Mouse (Mus musculus) intestine, embryonic 14.5 days (tissue): ENCODE data around the gene Dpp6. TPM values are rescaled to one million over a fixed set of nuclear protein-coding genes. Genes with fewer than 3 reads are reported as not detected.

ENCODE experiments used
- ATAC-seq: fragments of 200-750 bp; cut with Nextera tagmentation; replicated peaks from 2 replicates; pipeline ENCODE4 v1.8.0; 2017; ENCODE audit warnings: low read depth, moderate number of reproducible peaks, moderate TSS enrichment, moderate library complexity; ENCODE audit not compliant: low FRiP score, low TSS enrichment
- DNase-seq: peaks from one replicate; pipeline ENCODE4 v3.0.0-alpha.2; 2018; ENCODE audit warnings: low spot score
- H3K27ac ChIP-seq: fragments of 300-500 bp; sonication (generic); 2 replicates; pipeline ENCODE4 v1.5.1; 2014; ENCODE audit warnings: low read depth, mild to moderate bottlenecking, control low read depth
- H3K27me3 ChIP-seq: fragments of 300-500 bp; sonication (generic); replicated peaks from 2 replicates; pipeline ENCODE4 v1.6.1; 2014; ENCODE audit warnings: low read length, control low read depth; ENCODE audit not compliant: control insufficient read depth, insufficient read depth
- H3K36me3 ChIP-seq: fragments of 300-500 bp; sonication (generic); 2 replicates; pipeline ENCODE4 v1.6.1; 2014; ENCODE audit warnings: low read length, control low read depth; ENCODE audit not compliant: control insufficient read depth, insufficient read depth
- H3K4me1 ChIP-seq: fragments of 300-500 bp; sonication (generic); replicated peaks from 2 replicates; pipeline ENCODE4 v1.6.1; 2014; ENCODE audit warnings: low read length, control low read depth, mixed read lengths; ENCODE audit not compliant: control insufficient read depth, insufficient read depth
- H3K4me2 ChIP-seq: fragments of 300-500 bp; sonication (generic); 2 replicates; pipeline ENCODE4 v1.6.1; 2014; ENCODE audit warnings: low read length
- H3K4me3 ChIP-seq: fragments of 300-500 bp; sonication (generic); 2 replicates; pipeline ENCODE4 v1.5.1; 2014; ENCODE audit warnings: low read depth, low read length, control low read depth, mixed read lengths
- H3K9ac ChIP-seq: fragments of 300-500 bp; sonication (generic); 2 replicates; pipeline ENCODE4 v1.6.1; 2014; ENCODE audit warnings: mild to moderate bottlenecking, low read length
- H3K9me3 ChIP-seq: fragments of 300-500 bp; sonication (generic); 2 replicates; pipeline ENCODE4 v1.6.1; 2016; ENCODE audit warnings: low read length, control low read depth; ENCODE audit not compliant: control insufficient read depth
- WGBS: fragments of 180-500 bp; shearing (Covaris S2); extraction: QIAGEN DNeasy Blood & Tissue Kit; methylation state at CpG from one replicate; pipeline ENCODE4 v1.1.7; 2014; 5-methylcytosine and 5-hydroxymethylcytosine counted together
- polyA plus RNA-seq: library from polyadenylated mRNA; unstranded; fragments of >200 nt; fragmentation: Nextera tagmentation; extraction: Ambion mirVana; gene quantifications from 2 replicates; pipeline ENCODE4 v1.2.1, GENCODE M21; 2014

The Dpp6 gene
- polyA plus RNA-seq, 1 experiment from 2014 or later, result 2.0 TPM

- ATAC-seq (no peak), DNase-seq (no peak)
- H3K4me1 ChIP-seq, result no peaks in the 10 kb centered on the region
- no peak overlapping the region for H3K4me2 ChIP-seq
- no peaks in the 10 kb centered on the region for H3K27me3 ChIP-seq
- H3K4me3 ChIP-seq, result no peak overlapping the region
- H3K9me3 ChIP-seq, result no peaks in the 10 kb centered on the region
- WGBS, result 17% methylated on average over 1 of the region's 1 CpGs
- H3K27ac ChIP-seq, result no peak overlapping the region
- no peak overlapping the region for H3K9ac ChIP-seq
- no peaks in the 10 kb centered on the region for H3K36me3 ChIP-seq
These were observed 499.7 kb downstream of the Dpp6 start for GRCm38 (mm10) chr5:27316674-27317073.

- ATAC-seq, result no peak
- no peak for DNase-seq
- H3K4me2 ChIP-seq, result no peak overlapping the region
These were observed 500.3 kb downstream of the Dpp6 start for GRCm38 (mm10) chr5:27317264-27317663.

GRCm38 (mm10) chr5:27317832-27318231, 500.8 kb downstream of the Dpp6 start:
- Histone ChIP-seq H3K27ac (no peak overlapping the region), H3K4me3 (no peak overlapping the region), H3K4me2 (no peak overlapping the region), H3K9me3 (no peaks in the 10 kb centered on the region), H3K9ac (no peak overlapping the region), H3K27me3 (no peaks in the 10 kb centered on the region), H3K4me1 (no peaks in the 10 kb centered on the region), H3K36me3 (no peaks in the 10 kb centered on the region)
- WGBS, result 83% methylated on average over 1 of the region's 1 CpGs
- no peak for DNase-seq
- ATAC-seq, result no peak

More at GRCm38 (mm10) chr5:27317264-27317663, 500.3 kb downstream of the Dpp6 start:
- Histone ChIP-seq H3K4me3 (no peak overlapping the region), H3K4me1 (no peaks in the 10 kb centered on the region), H3K9ac (no peak overlapping the region), H3K27me3 (no peaks in the 10 kb centered on the region), H3K27ac (no peak overlapping the region), H3K36me3 (no peaks in the 10 kb centered on the region), H3K9me3 (no peaks in the 10 kb centered on the region)

GRCm38 (mm10) chr5:27319731-27320130, 502.7 kb downstream of the Dpp6 start:
- H3K9me3 ChIP-seq, result no peaks in the 10 kb centered on the region
- H3K4me3 ChIP-seq, result no peak overlapping the region
- no peak overlapping the region for H3K9ac ChIP-seq
- no peaks in the 10 kb centered on the region for H3K36me3 ChIP-seq
- H3K4me2 ChIP-seq, result no peak overlapping the region
- H3K27ac ChIP-seq, result no peak overlapping the region
- DNase-seq, result no peak
- WGBS, result 80% methylated on average over 4 of the region's 4 CpGs
- no peak for ATAC-seq
- H3K27me3 ChIP-seq, result no peaks in the 10 kb centered on the region
- no peaks in the 10 kb centered on the region for H3K4me1 ChIP-seq

GRCm38 (mm10) chr5:27322895-27323792, 506.1 kb downstream of the Dpp6 start:
- Histone ChIP-seq H3K4me1 (no peaks in the 10 kb centered on the region), H3K9ac (no peak overlapping the region)
- 76% methylated on average over 3 of the region's 3 CpGs for WGBS

GRCm38 (mm10) chr5:27324346-27324928, 507.4 kb downstream of the Dpp6 start:
- Histone ChIP-seq H3K4me2 (no peak overlapping the region), H3K36me3 (no peaks in the 10 kb centered on the region), H3K27ac (no peak overlapping the region), H3K9ac (no peak overlapping the region), H3K27me3 (no peaks in the 10 kb centered on the region), H3K4me1 (no peaks in the 10 kb centered on the region), H3K4me3 (no peak overlapping the region), H3K9me3 (no peaks in the 10 kb centered on the region)
- ATAC-seq (no peak), DNase-seq (no peak)
- 50% methylated on average over 3 of the region's 3 CpGs for WGBS

More at GRCm38 (mm10) chr5:27322895-27323792, 506.1 kb downstream of the Dpp6 start:
- H3K9me3 ChIP-seq, result no peaks in the 10 kb centered on the region
- no peaks in the 10 kb centered on the region for H3K36me3 ChIP-seq
- no peaks in the 10 kb centered on the region for H3K27me3 ChIP-seq
- no peak overlapping the region for H3K4me2 ChIP-seq
- DNase-seq (no peak), ATAC-seq (no peak)
- H3K27ac ChIP-seq, result no peak overlapping the region
- no peak overlapping the region for H3K4me3 ChIP-seq

GRCm38 (mm10) chr5:27336698-27337097, 519.7 kb downstream of the Dpp6 start:
- Histone ChIP-seq H3K36me3 (no peaks in the 10 kb centered on the region), H3K27me3 (no peaks in the 10 kb centered on the region), H3K9me3 (no peaks in the 10 kb centered on the region), H3K4me3 (no peak overlapping the region), H3K4me1 (no peaks in the 10 kb centered on the region), H3K4me2 (no peak overlapping the region), H3K9ac (no peak overlapping the region), H3K27ac (no peak overlapping the region)
- WGBS, result 71% methylated on average over 2 of the region's 2 CpGs
- DNase-seq (no peak), ATAC-seq (no peak)

- DNase-seq (no peak), ATAC-seq (no peak)
- no peak overlapping the region for H3K9ac ChIP-seq
- no peak overlapping the region for H3K4me2 ChIP-seq
- H3K27ac ChIP-seq, result no peak overlapping the region
- WGBS, result 78% methylated on average over 5 of the region's 5 CpGs
- no peaks in the 10 kb centered on the region for H3K27me3 ChIP-seq
- no peaks in the 10 kb centered on the region for H3K4me1 ChIP-seq
- H3K4me3 ChIP-seq, result no peak overlapping the region
- no peaks in the 10 kb centered on the region for H3K9me3 ChIP-seq
- H3K36me3 ChIP-seq, result no peaks in the 10 kb centered on the region
These were observed 522.4 kb downstream of the Dpp6 start for GRCm38 (mm10) chr5:27339196-27340030.
